In genomic region chr9:116591071-116591470, GRCm38 (mm10) we compare ENCODE assay signal across 13 mouse cellular contexts.
A peak's percentile ranks its signal among the peaks of the same experiment; 100 is the strongest.
DNase-seq lines count a peak whose midpoint lies in the region; ATAC-seq and TF ChIP-seq lines count a peak whose summit lies in the region.
"Had no signal": no experiment of that assay in that cellular context is flagged by ENCODE, and none has a peak within 500 bp of the region (broad histone marks: within the 10 kb centered on the region; RNA-seq: fewer than 3 reads in every experiment).

No protein-coding gene starts in this region.

- no peaks in the 10 kb centered on the region for H3K4me1 ChIP-seq in hindbrain, postnatal 0 days (ENCODE audit: insufficient read depth, low read length)
- H3K4me1 ChIP-seq in hindbrain, embryonic 13.5 days (replicated peaks) = no peaks in the 10 kb centered on the region
- H3K4me1 ChIP-seq: forebrain, embryonic 12.5 days; hindbrain, embryonic 12.5 days; liver, embryonic 13.5 days; midbrain, embryonic 13.5 days had no signal

- no peak overlapping the region for H3K9ac ChIP-seq in hindbrain, postnatal 0 days (replicated peaks; ENCODE audit: low read length)
- H3K9ac ChIP-seq in hindbrain, embryonic 13.5 days = no peak overlapping the region
- H3K9ac ChIP-seq: forebrain, embryonic 12.5 days; hindbrain, embryonic 12.5 days; liver, embryonic 13.5 days; midbrain, embryonic 13.5 days had no signal

- no peaks in the 10 kb centered on the region for H3K9me3 ChIP-seq in hindbrain, postnatal 0 days (ENCODE audit: low read length)
- 0 out of 2 replicates have a peak, but pooled peaks cover 5% of the 10 kb centered on the region for H3K9me3 ChIP-seq in hindbrain, embryonic 13.5 days
- H3K9me3 ChIP-seq: hindbrain, embryonic 12.5 days; midbrain, embryonic 13.5 days had no signal

- 80% methylated on average over 9 of the region's 9 CpGs for WGBS in hindbrain, postnatal 0 days
- WGBS in hindbrain, embryonic 13.5 days = 90% methylated on average over 9 of the region's 9 CpGs

- H3K27ac ChIP-seq in hindbrain, postnatal 0 days = no peak overlapping the region
- no peak overlapping the region for H3K27ac ChIP-seq in hindbrain, embryonic 13.5 days
- H3K27ac ChIP-seq: forebrain, embryonic 12.5 days; hindbrain, embryonic 12.5 days; liver, embryonic 13.5 days; midbrain, embryonic 13.5 days had no signal

- no peak for ATAC-seq in hindbrain, postnatal 0 days
- no peak for ATAC-seq in hindbrain, embryonic 13.5 days (ENCODE audit: low FRiP score)
- ATAC-seq in frontal cortex, adult (ENCODE audit: low TSS enrichment) = peak; percentile 59; the same call in 1 of the 2 replicates
- ATAC-seq: midbrain, embryonic 13.5 days had no signal

- H3K4me2 ChIP-seq in hindbrain, postnatal 0 days (ENCODE audit: low read depth, low read length) = no peak overlapping the region
- no peak overlapping the region for H3K4me2 ChIP-seq in hindbrain, embryonic 13.5 days
- H3K4me2 ChIP-seq: forebrain, embryonic 12.5 days; hindbrain, embryonic 12.5 days; liver, embryonic 13.5 days; midbrain, embryonic 13.5 days had no signal

- no peak overlapping the region for H3K4me3 ChIP-seq in hindbrain, postnatal 0 days (ENCODE audit: low read length)
- H3K4me3 ChIP-seq in hindbrain, embryonic 13.5 days = no peak overlapping the region
- H3K4me3 ChIP-seq: forebrain, embryonic 12.5 days; hindbrain, embryonic 12.5 days; liver, embryonic 13.5 days; midbrain, embryonic 13.5 days had no signal

- DNase-seq in hindbrain, postnatal 0 days (ENCODE audit: low spot score) = peak; percentile 13
- DNase-seq in heart, postnatal 14 days = peak; percentile 45 to 54
- peak; percentile 25 for DNase-seq in lung, postnatal 14 days
- DNase-seq in thymus, postnatal 25 days = no peak
- DNase-seq in testis, postnatal 14 days (ENCODE audit: low spot score) = no peak
- DNase-seq in neural tube, embryonic 10.5 days (ENCODE audit: extremely low spot score, low spot score) = no peak
- DNase-seq: kidney, postnatal 14 days; liver, embryonic 13.5 days had no signal

- no peak for TF ChIP-seq CTCF in hindbrain, postnatal 0 days (IDR thresholded peaks at IDR 0.05; ENCODE audit: low read depth)

- no peaks in the 10 kb centered on the region for H3K36me3 ChIP-seq in hindbrain, postnatal 0 days (ENCODE audit: insufficient read depth, low read length)
- H3K36me3 ChIP-seq in hindbrain, embryonic 13.5 days = peaks cover 3% of the 10 kb centered on the region; the same call in 1 of the 2 replicates
- H3K36me3 ChIP-seq: forebrain, embryonic 12.5 days; hindbrain, embryonic 12.5 days; liver, embryonic 13.5 days; midbrain, embryonic 13.5 days had no signal

- intact Hi-C loops in heart, postnatal 14 days (cut with DNase I) = no loop called here

- no peaks in the 10 kb centered on the region for H3K27me3 ChIP-seq in hindbrain, postnatal 0 days (ENCODE audit: insufficient read depth, low read length)
- H3K27me3 ChIP-seq in hindbrain, embryonic 13.5 days = no peaks in the 10 kb centered on the region
- H3K27me3 ChIP-seq: forebrain, embryonic 12.5 days; hindbrain, embryonic 12.5 days; liver, embryonic 13.5 days; midbrain, embryonic 13.5 days had no signal

Comparison
In these comparisons a context has a peak if more than half of its experiments do, and no peak if none do; other contexts are left out.
1. DNase-seq: peak in hindbrain, postnatal 0 days (single experiment), heart, postnatal 14 days (2 of 2) and lung, postnatal 14 days (single experiment); none in thymus, postnatal 25 days (single experiment), testis, postnatal 14 days (single experiment) and neural tube, embryonic 10.5 days (single experiment).